Comparison of ENCODE assay signal across 10 mouse cellular contexts in genomic region chr12:118811328-118811961, GRCm38 (mm10). TPM values are rescaled to one million over a fixed set of nuclear protein-coding genes. Genes with fewer than 3 reads are reported as not detected.
DNase-seq lines count a peak whose midpoint lies in the region; ATAC-seq lines count a peak whose summit lies in the region.
"Had no signal": no experiment of that assay in that cellular context is flagged by ENCODE, and none has a peak within 500 bp of the region (broad histone marks: within the 10 kb centered on the region; RNA-seq: fewer than 3 reads in every experiment).

No protein-coding gene starts in this region.

- no peak for DNase-seq in kidney, postnatal 14 days
- peak; percentile 32 for DNase-seq in embryonic facial prominence, embryonic 14.5 days (ENCODE audit: low spot score)
- DNase-seq in cerebellum, adult 18-20 months = no peak
- DNase-seq in liver = no peak
- no peak for DNase-seq in lung, postnatal 14 days
- DNase-seq: heart, adult 11 months had no signal

- H3K9me3 ChIP-seq in kidney, embryonic 15.5 days (replicated peaks) = no peaks in the 10 kb centered on the region
- no peaks in the 10 kb centered on the region for H3K9me3 ChIP-seq in embryonic facial prominence, embryonic 14.5 days (ENCODE audit: control insufficient read depth, low read length)
- no peaks in the 10 kb centered on the region for H3K9me3 ChIP-seq in intestine, embryonic 15.5 days
- H3K9me3 ChIP-seq in neural tube, embryonic 12.5 days = no peaks in the 10 kb centered on the region

- peaks cover 12% of the 10 kb centered on the region for H3K27me3 ChIP-seq in kidney, embryonic 15.5 days
- H3K27me3 ChIP-seq in embryonic facial prominence, embryonic 14.5 days (replicated peaks; ENCODE audit: control insufficient read depth, insufficient read depth, low read length) = 0 out of 2 replicates have a peak, but pooled peaks cover 3% of the 10 kb centered on the region
- H3K27me3 ChIP-seq in intestine, embryonic 15.5 days (replicated peaks) = no peaks in the 10 kb centered on the region
- peaks cover 5% of the 10 kb centered on the region for H3K27me3 ChIP-seq in neural tube, embryonic 12.5 days (replicated peaks)
- H3K27me3 ChIP-seq: CH12.LX had no signal

- no peak overlapping the region for H3K9ac ChIP-seq in kidney, embryonic 15.5 days
- H3K9ac ChIP-seq in embryonic facial prominence, embryonic 14.5 days (ENCODE audit: low read depth, low read length) = no peak overlapping the region
- no peak overlapping the region for H3K9ac ChIP-seq in intestine, embryonic 15.5 days
- no peak overlapping the region for H3K9ac ChIP-seq in neural tube, embryonic 12.5 days

- WGBS in kidney, embryonic 15.5 days = under 1% methylated on average over 17 of the region's 17 CpGs
- WGBS in embryonic facial prominence, embryonic 14.5 days = 2% methylated on average over 16 of the region's 17 CpGs
- WGBS in intestine, embryonic 15.5 days = 2% methylated on average over 17 of the region's 17 CpGs
- WGBS in neural tube, embryonic 12.5 days = 1% methylated on average over 17 of the region's 17 CpGs

- H3K27ac ChIP-seq in kidney, embryonic 15.5 days = no peak overlapping the region
- H3K27ac ChIP-seq in embryonic facial prominence, embryonic 14.5 days (replicated peaks; ENCODE audit: low read depth, low read length) = no peak overlapping the region
- no peak overlapping the region for H3K27ac ChIP-seq in intestine, embryonic 15.5 days
- no peak overlapping the region for H3K27ac ChIP-seq in neural tube, embryonic 12.5 days

- H3K4me3 ChIP-seq in kidney, embryonic 15.5 days (replicated peaks) = no peak overlapping the region
- no peak overlapping the region for H3K4me3 ChIP-seq in embryonic facial prominence, embryonic 14.5 days (ENCODE audit: low read depth, low read length)
- H3K4me3 ChIP-seq in intestine, embryonic 15.5 days (replicated peaks) = no peak overlapping the region
- H3K4me3 ChIP-seq in neural tube, embryonic 12.5 days = no peak overlapping the region

- H3K4me1 ChIP-seq in kidney, embryonic 15.5 days = peaks cover 7% of the 10 kb centered on the region; the same call in 1 of the 2 replicates
- peaks cover 4% of the 10 kb centered on the region; the same call in 1 of the 2 replicates for H3K4me1 ChIP-seq in embryonic facial prominence, embryonic 14.5 days (ENCODE audit: control insufficient read depth, insufficient read depth, low read length)
- H3K4me1 ChIP-seq in intestine, embryonic 15.5 days (replicated peaks) = no peaks in the 10 kb centered on the region
- H3K4me1 ChIP-seq in neural tube, embryonic 12.5 days = peaks cover 7% of the 10 kb centered on the region

- H3K36me3 ChIP-seq in kidney, embryonic 15.5 days = no peaks in the 10 kb centered on the region
- H3K36me3 ChIP-seq in embryonic facial prominence, embryonic 14.5 days (ENCODE audit: control insufficient read depth, insufficient read depth, low read length) = no peaks in the 10 kb centered on the region
- H3K36me3 ChIP-seq in intestine, embryonic 15.5 days = no peaks in the 10 kb centered on the region
- no peaks in the 10 kb centered on the region for H3K36me3 ChIP-seq in neural tube, embryonic 12.5 days

- H3K4me2 ChIP-seq in kidney, embryonic 15.5 days = peak overlapping the region; percentile 33
- peak overlapping the region; percentile 39 for H3K4me2 ChIP-seq in embryonic facial prominence, embryonic 14.5 days (ENCODE audit: low read depth, low read length)
- peak overlapping the region; percentile 39 for H3K4me2 ChIP-seq in intestine, embryonic 15.5 days (replicated peaks)
- peak overlapping the region; percentile 52 for H3K4me2 ChIP-seq in neural tube, embryonic 12.5 days (replicated peaks)

- peak; percentile 58; the same call in 1 of the 2 replicates for ATAC-seq in kidney, embryonic 15.5 days (replicated peaks; ENCODE audit: low FRiP score)
- peak; percentile 75; the same call in 1 of the 2 replicates for ATAC-seq in embryonic facial prominence, embryonic 14.5 days (ENCODE audit: low read depth)
- no peak for ATAC-seq in intestine, embryonic 15.5 days
- ATAC-seq in neural tube, embryonic 12.5 days (ENCODE audit: low FRiP score, low read depth) = peak; percentile 50; the same call in 1 of the 2 replicates

RNA-seq across cellular contexts. Expression of gene Sp8, which starts 34.7 kb away (rescaled TPM):
- polyA plus RNA-seq in kidney, embryonic 15.5 days (2015; fragmentation: Nextera tagmentation; extraction: Ambion mirVana) = not detected in 2 replicates
- polyA plus RNA-seq in embryonic facial prominence, embryonic 14.5 days (2014; fragmentation: Nextera tagmentation; extraction: Ambion mirVana) = 1.9 and 3.5 TPM in 2 replicates
- not detected in 2 replicates for polyA plus RNA-seq in intestine, embryonic 15.5 days (2015; fragmentation: Nextera tagmentation; extraction: Ambion mirVana)
- 6.3 and 7.4 TPM in 2 replicates for polyA plus RNA-seq in neural tube, embryonic 12.5 days (2016; fragmentation: Nextera tagmentation; extraction: Ambion mirVana)
